In the genomic region with DNA sequence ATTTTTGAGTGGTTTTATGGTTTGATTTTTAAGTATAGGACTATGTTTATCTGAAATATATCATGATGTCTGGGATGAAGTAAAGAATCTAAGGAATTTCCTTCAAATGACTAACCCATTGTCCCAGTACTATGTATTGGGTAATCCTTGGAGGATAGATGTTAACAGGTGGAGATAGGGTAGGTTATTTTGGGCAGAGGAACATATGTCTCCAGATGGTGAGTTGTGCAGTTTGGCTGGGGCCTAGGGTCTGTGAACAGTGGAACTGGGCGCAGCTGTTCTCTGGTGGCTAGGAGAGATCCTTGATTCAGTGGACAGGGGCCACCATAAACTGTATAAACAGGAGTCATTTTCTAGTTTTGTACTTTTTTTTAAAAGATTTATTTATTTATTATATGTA, we compare ENCODE assay signal across 26 mouse cellular contexts. TPM values are rescaled to one million over a fixed set of nuclear protein-coding genes. Genes with fewer than 3 reads are reported as not detected.
A peak's percentile ranks its signal among the peaks of the same experiment; 100 is the strongest.
DNase-seq lines count a peak whose midpoint lies in the region; ATAC-seq and TF ChIP-seq lines count a peak whose summit lies in the region.
"Had no signal": no experiment of that assay in that cellular context is flagged by ENCODE, and none has a peak within 500 bp of the region (broad histone marks: within the 10 kb centered on the region; RNA-seq: fewer than 3 reads in every experiment).

No protein-coding gene starts in this region.

- H3K9ac ChIP-seq in limb, embryonic 14.5 days (ENCODE audit: low read depth, low read length, severe bottlenecking), result no peak overlapping the region
- H3K9ac ChIP-seq: embryonic facial prominence, embryonic 15.5 days; forebrain, embryonic 12.5 days; heart, embryonic 13.5 days; hindbrain, embryonic 14.5 days had no signal

- DNase-seq in cerebellum, postnatal 10 days, result peak; percentile 35 to 51
- no peak for DNase-seq in cerebellum, adult 8-10 months
- DNase-seq in limb, embryonic 14.5 days (ENCODE audit: low spot score), result peak; percentile 60
- DNase-seq in limb, embryonic 10.5 days (ENCODE audit: low spot score), result no peak
- peak; percentile 4 for DNase-seq in adipocyte (ENCODE audit: low spot score)
- DNase-seq in gastrocnemius, postnatal 10 days, result no peak
- DNase-seq: adrenal gland, adult 8-10 months; adrenal gland, postnatal 25 days; B cell, adult 2 months; cerebellum, adult 11-12 months; cerebellum, adult 9-10 months; cerebellum, postnatal 25 days; gastrocnemius, postnatal 14 days; heart, adult 18-20 months; heart, postnatal 14 days; heart, postnatal 4 days had no signal

- ATAC-seq in limb, embryonic 14.5 days (ENCODE audit: low FRiP score, low read depth), result peak; percentile 28; the same call in 1 of the 2 replicates
- no peak for ATAC-seq in erythroid progenitor cell, adult 5-6 weeks (replicated peaks; ENCODE audit: low FRiP score, poor library complexity, severe bottlenecking)
- ATAC-seq: CD4-positive, CD25-positive, alpha-beta regulatory T cell, adult 4 months; forebrain, embryonic 16.5 days; hindbrain, postnatal 0 days; inflammation-experienced regulatory T-cells, adult 6 months; intestine, embryonic 16.5 days had no signal

- no peak overlapping the region for H3K4me3 ChIP-seq in limb, embryonic 14.5 days (replicated peaks; ENCODE audit: low read length)
- H3K4me3 ChIP-seq in limb, embryonic 10.5 days, result no peak overlapping the region
- H3K4me3 ChIP-seq: embryonic facial prominence, embryonic 15.5 days; forebrain, embryonic 12.5 days; heart, embryonic 13.5 days had no signal

- 87% methylated on average over 1 of the region's 1 CpGs for WGBS in limb, embryonic 14.5 days
- WGBS in limb, embryonic 10.5 days, result 94% methylated on average over 1 of the region's 1 CpGs

- peaks cover 16% of the 10 kb centered on the region for H3K4me1 ChIP-seq in limb, embryonic 14.5 days (ENCODE audit: control insufficient read depth, insufficient read depth, low read length)
- peaks cover 21% of the 10 kb centered on the region for H3K4me1 ChIP-seq in limb, embryonic 10.5 days

- peaks cover 8% of the 10 kb centered on the region; the same call in 1 of the 2 replicates for H3K36me3 ChIP-seq in limb, embryonic 14.5 days (ENCODE audit: control insufficient read depth, insufficient read depth, low read length)
- H3K36me3 ChIP-seq in limb, embryonic 10.5 days, result peaks cover 15% of the 10 kb centered on the region
- H3K36me3 ChIP-seq: embryonic facial prominence, embryonic 15.5 days had no signal

- no peak for TF ChIP-seq POLR2A in limb, embryonic 14.5 days (IDR thresholded peaks at IDR 0.05; ENCODE audit: borderline replicate concordance, extremely low read depth, insufficient read depth, insufficient read length)

- H3K27me3 ChIP-seq in limb, embryonic 14.5 days (ENCODE audit: control insufficient read depth, insufficient read depth, low read length), result no peaks in the 10 kb centered on the region
- H3K27me3 ChIP-seq in limb, embryonic 10.5 days (ENCODE audit: low read depth, poor library complexity, severe bottlenecking), result no peaks in the 10 kb centered on the region
- H3K27me3 ChIP-seq: embryonic facial prominence, embryonic 15.5 days; forebrain, embryonic 12.5 days; heart, embryonic 13.5 days had no signal

- no peak overlapping the region for H3K27ac ChIP-seq in limb, embryonic 14.5 days (replicated peaks; ENCODE audit: low read depth, low read length)
- H3K27ac ChIP-seq in limb, embryonic 10.5 days, result no peak overlapping the region
- H3K27ac ChIP-seq: embryonic facial prominence, embryonic 15.5 days; heart, embryonic 13.5 days; hindbrain, embryonic 14.5 days; hindbrain, postnatal 0 days had no signal

- H3K9me3 ChIP-seq in limb, embryonic 14.5 days (ENCODE audit: control insufficient read depth, low read length), result no peaks in the 10 kb centered on the region
- H3K9me3 ChIP-seq in limb, embryonic 10.5 days (replicated peaks), result no peaks in the 10 kb centered on the region
- H3K9me3 ChIP-seq: embryonic facial prominence, embryonic 15.5 days; forebrain, embryonic 12.5 days; heart, embryonic 13.5 days had no signal

- no peak overlapping the region for H3K4me2 ChIP-seq in limb, embryonic 14.5 days (replicated peaks; ENCODE audit: low read depth, low read length, severe bottlenecking)
- H3K4me2 ChIP-seq: embryonic facial prominence, embryonic 15.5 days; forebrain, embryonic 12.5 days had no signal

RNA-seq across cellular contexts. Expression of gene Purb, which starts 1.6 kb away (rescaled TPM):
- polyA plus RNA-seq in limb, embryonic 14.5 days (2012; rRNA removed), result 17.6 and 20.9 TPM in 2 replicates
- polyA plus RNA-seq in limb, embryonic 14.5 days (2014; fragmentation: Nextera tagmentation; extraction: Ambion mirVana), result 24.8 and 27.1 TPM in 2 replicates
- 15.9 and 17.9 TPM in 2 replicates for polyA plus RNA-seq in limb, embryonic 10.5 days (2016; fragmentation: Nextera tagmentation; extraction: Ambion mirVana)
- total RNA-seq in erythroid progenitor cell, adult 5-6 weeks (2015; ENCODE audit: low replicate concordance), result 40.7 and 50.7 TPM in 2 replicates
- total RNA-seq in erythroid progenitor cell, adult 5-6 weeks (2017; ENCODE audit: low replicate concordance), result 41.3 and 43.5 TPM in 2 replicates
- total RNA-seq in gastrocnemius, postnatal 10 days (2021), result 10 to 100 TPM; 55.6 to 58.4 TPM

RNA-seq across cellular contexts. Expression of gene H2afv, which starts 33.1 kb away (rescaled TPM):
- polyA plus RNA-seq in limb, embryonic 14.5 days (2012; rRNA removed), result 203 and 273 TPM in 2 replicates
- 548 and 588 TPM in 2 replicates for polyA plus RNA-seq in limb, embryonic 14.5 days (2014; fragmentation: Nextera tagmentation; extraction: Ambion mirVana)
- 583 and 781 TPM in 2 replicates for polyA plus RNA-seq in limb, embryonic 10.5 days (2016; fragmentation: Nextera tagmentation; extraction: Ambion mirVana)
- 180 and 209 TPM in 2 replicates for total RNA-seq in erythroid progenitor cell, adult 5-6 weeks (2015; ENCODE audit: low replicate concordance)
- 100 and 160 TPM in 2 replicates for total RNA-seq in erythroid progenitor cell, adult 5-6 weeks (2017; ENCODE audit: low replicate concordance)
- 10 to 100 TPM; 66.2 to 67.3 TPM for total RNA-seq in gastrocnemius, postnatal 10 days (2021)

RNA-seq across cellular contexts. Expression of gene Myo1g, which starts 43.4 kb away (rescaled TPM):
- 3.9 and 5.0 TPM in 2 replicates for polyA plus RNA-seq in limb, embryonic 14.5 days (2012; rRNA removed)
- polyA plus RNA-seq in limb, embryonic 14.5 days (2014; fragmentation: Nextera tagmentation; extraction: Ambion mirVana), result 3.1 and 3.2 TPM in 2 replicates
- 0.80 and 0.86 TPM in 2 replicates for polyA plus RNA-seq in limb, embryonic 10.5 days (2016; fragmentation: Nextera tagmentation; extraction: Ambion mirVana)
- 6.3 and 16.6 TPM in 2 replicates for total RNA-seq in erythroid progenitor cell, adult 5-6 weeks (2015; ENCODE audit: low replicate concordance)
- 6.3 and 14.6 TPM in 2 replicates for total RNA-seq in erythroid progenitor cell, adult 5-6 weeks (2017; ENCODE audit: low replicate concordance)
- total RNA-seq in gastrocnemius, postnatal 10 days (2021), result 1 to 10 TPM; 1.6 to 2.5 TPM

Comparison
In these comparisons a context has a peak if more than half of its experiments do, and no peak if none do; other contexts are left out.
1. DNase-seq: peak in cerebellum, postnatal 10 days (2 of 2), limb, embryonic 14.5 days (single experiment) and adipocyte (single experiment); none in cerebellum, adult 8-10 months (single experiment), limb, embryonic 10.5 days (single experiment) and gastrocnemius, postnatal 10 days (single experiment).